Mouse (Mus musculus): ENCODE measurements around the gene Gm8882. TPM values are rescaled to one million over a fixed set of nuclear protein-coding genes. Genes with fewer than 3 reads are reported as not detected.
"Not testable (repeated sequence)": the region's sequence is repeated elsewhere in the genome, so short reads cannot be mapped to it uniquely, and the experiment has no call there.

Gm8882 gene
- not detected in 2 replicates for polyA plus RNA-seq (2012; rRNA removed)

- not testable (repeated sequence) for H3K4me1 ChIP-seq (ENCODE audit: control insufficient read depth, insufficient read depth, low read length); H3K27ac ChIP-seq (ENCODE audit: insufficient read depth, low read length); DNase-seq; H3K27me3 ChIP-seq (ENCODE audit: control insufficient read depth, insufficient read depth, low read length); H3K4me3 ChIP-seq (replicated peaks; ENCODE audit: insufficient read depth, low read depth, low read length)
- WGBS, result 58% methylated on average over 1 of the region's 1 CpGs
These were observed at the start of gene Gm8882 for GRCm38 (mm10) chr6:132364034-132364433. Gm8882 (minus strand) TSS chr6:132364134.

GRCm38 (mm10) chr6:132314657-132315056 is 49.3 kb downstream of the Gm8882 start, which contains the start of gene Prpmp5:
Prpmp5 (minus strand) TSS chr6:132314757.
- H3K27me3 ChIP-seq (ENCODE audit: control insufficient read depth, insufficient read depth, low read length); H3K27ac ChIP-seq (ENCODE audit: insufficient read depth, low read length); H3K4me1 ChIP-seq (ENCODE audit: control insufficient read depth, insufficient read depth, low read length); H3K4me3 ChIP-seq (replicated peaks; ENCODE audit: insufficient read depth, low read depth, low read length); DNase-seq: not testable (repeated sequence)

Other genes with a start within 250 kb of the Gm8882 start
- not detected in 2 replicates for gene Prb1, start 153.6 kb downstream of the Gm8882 start, polyA plus RNA-seq (2012; rRNA removed)
- not detected in 2 replicates for gene Prpmp5, start 49.4 kb downstream of the Gm8882 start, polyA plus RNA-seq (2012; rRNA removed)
- not detected in 2 replicates for gene Prh1, start 205.7 kb upstream of the Gm8882 start, polyA plus RNA-seq (2012; rRNA removed)
- gene Prp2, start 231.8 kb upstream of the Gm8882 start, polyA plus RNA-seq (2012; rRNA removed), result not detected in 2 replicates

Data from cerebellum, adult 2 months (tissue).